ENCODE assay signal across 1 mouse cellular context in the genomic region with DNA sequence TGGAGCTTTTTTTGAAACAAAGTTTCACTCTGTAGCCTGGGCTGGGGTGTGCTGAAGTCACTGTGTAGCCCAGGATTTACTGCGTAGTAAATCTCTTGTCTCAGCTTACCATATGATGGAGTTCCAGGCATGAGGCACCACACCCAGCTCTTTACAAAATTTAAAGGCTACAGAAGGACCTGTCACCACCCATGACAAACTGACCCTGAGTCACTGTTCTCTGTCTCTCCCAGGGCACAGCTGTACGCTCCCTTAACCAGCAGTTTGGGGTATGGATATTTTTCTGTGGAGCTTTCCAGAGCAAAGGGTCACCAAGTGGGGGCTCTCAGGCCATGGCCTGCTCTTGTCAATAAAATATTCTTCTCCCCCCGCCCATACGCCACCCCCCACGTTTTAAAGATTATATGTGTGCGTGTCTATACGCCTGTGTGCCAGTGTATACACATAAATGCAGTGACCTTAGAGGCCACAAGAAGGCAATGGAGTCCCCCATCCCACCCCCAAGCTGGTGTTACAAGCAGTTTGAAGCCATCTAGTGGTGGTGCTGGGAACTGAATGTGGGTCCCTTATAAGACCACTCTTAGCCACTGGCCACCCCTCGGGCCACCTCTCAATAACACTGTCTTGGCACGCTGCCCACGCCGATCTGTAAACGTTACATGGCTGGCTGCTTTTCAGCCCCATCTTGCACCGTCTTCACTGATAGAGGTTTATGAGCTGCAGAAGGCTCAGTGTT.
TF ChIP-seq lines count a peak whose summit lies in the region.

No protein-coding gene starts in this region.

TF ChIP-seq in MEL, 35 proteins besides CTCF, POLR2A, EP300 and RAD21 (continued from another document):
- TF ChIP-seq NRF1 (IDR thresholded peaks at IDR 0.05; ENCODE audit: insufficient read depth, low read depth, low read length, poor library complexity, severe bottlenecking) (no peak), ZC3H11A (IDR thresholded peaks at IDR 0.05; ENCODE audit: low read depth, low read length) (peak; percentile 34; the same call in 1 of the 2 replicates), MYC (IDR thresholded peaks at IDR 0.05; ENCODE audit: low read depth, low read length) (0 out of 2 replicates have a peak, but pooled peaks have one; percentile 22), GATA1 (IDR thresholded peaks at IDR 0.05; ENCODE audit: low read depth, low read length) (no peak), SMC3 (IDR thresholded peaks at IDR 0.05; ENCODE audit: low read depth, low read length) (peak; percentile 84), MYB (IDR thresholded peaks at IDR 0.05; ENCODE audit: low read depth, low read length) (no peak), MXI1 (IDR thresholded peaks at IDR 0.05; ENCODE audit: low read depth, low read length) (peak; percentile 46; the same call in 1 of the 2 replicates), ZMIZ1 (IDR thresholded peaks at IDR 0.05; ENCODE audit: low read depth, low read length) (no peak)
